Mouse (Mus musculus) layer of hippocampus, adult 2 months (tissue): ENCODE measurements at regions not wholly inside any gene's neighbourhood (a gene's known extent, or its start where the extent isn't known, plus 50 kb on each side); places are given as distances from the start of the nearest gene placed in this dataset.

Experiments used
- DNase-seq, 2 experiments: peaks; one replicate each; pipeline ENCODE4 v3.0.0; 2022; ENCODE audit warnings: low spot score in 2 of 2
- H3K27ac ChIP-seq: fragments of 200-600 bp; 2 replicates; pipeline ENCODE4 v1.8.1; 2022
- H3K4me3 ChIP-seq: fragments of 200-600 bp; 2 replicates; pipeline ENCODE4 v1.8.1; 2022; ENCODE audit warnings: mild to moderate bottlenecking
- CTCF ChIP-seq: fragments of 200-600 bp; conservative IDR thresholded peaks from 2 replicates; pipeline ENCODE4 v1.8.1; 2022; ENCODE audit warnings: antibody characterized with exemption, mild to moderate bottlenecking, moderate library complexity

- DNase-seq, result no peak
- Histone ChIP-seq H3K27ac (no peak overlapping the region), H3K4me3 (no peak overlapping the region)
- no peak for TF ChIP-seq CTCF
These were observed 208.0 kb downstream of the Papss1 start for GRCm38 (mm10) chr3:131772593-131772992.

GRCm38 (mm10) chr3:131775431-131775830 is 210.9 kb downstream of the Papss1 start:
- DNase-seq, result no peak
- Histone ChIP-seq H3K27ac (no peak overlapping the region), H3K4me3 (no peak overlapping the region)
- no peak for TF ChIP-seq CTCF

- H3K27ac ChIP-seq, result no peak overlapping the region
- no peak overlapping the region for H3K4me3 ChIP-seq
- no peak for TF ChIP-seq CTCF
- DNase-seq, result no peak
These were observed 212.1 kb downstream of the Papss1 start for GRCm38 (mm10) chr3:131776650-131777049.

GRCm38 (mm10) chr3:131779803-131780202 is 215.2 kb downstream of the Papss1 start:
- DNase-seq, result no peak

GRCm38 (mm10) chr3:131785524-131785923 is 221.0 kb downstream of the Papss1 start:
- DNase-seq, result no peak
- TF ChIP-seq CTCF, result no peak
- H3K4me3 ChIP-seq, result no peak overlapping the region
- H3K27ac ChIP-seq, result no peak overlapping the region

More at GRCm38 (mm10) chr3:131779803-131780202, 215.2 kb downstream of the Papss1 start:
- TF ChIP-seq CTCF, result no peak
- Histone ChIP-seq H3K27ac (no peak overlapping the region), H3K4me3 (no peak overlapping the region)

- Histone ChIP-seq H3K27ac (no peak overlapping the region), H3K4me3 (no peak overlapping the region)
- TF ChIP-seq CTCF, result no peak
- DNase-seq, result no peak
These were observed 223.8 kb downstream of the Papss1 start for GRCm38 (mm10) chr3:131788321-131788720.

GRCm38 (mm10) chr3:131789177-131789576 is 224.6 kb downstream of the Papss1 start:
- peak in 1 of 2 experiments; percentile 7 for DNase-seq
- Histone ChIP-seq H3K27ac (no peak overlapping the region), H3K4me3 (no peak overlapping the region)
- no peak for TF ChIP-seq CTCF

GRCm38 (mm10) chr3:131794056-131794455 is 229.5 kb downstream of the Papss1 start:
- Histone ChIP-seq H3K4me3 (no peak overlapping the region), H3K27ac (no peak overlapping the region)
- no peak for DNase-seq
- TF ChIP-seq CTCF, result no peak

GRCm38 (mm10) chr3:131795108-131796005 is 230.8 kb downstream of the Papss1 start:
- Histone ChIP-seq H3K27ac (no peak overlapping the region), H3K4me3 (no peak overlapping the region)
- TF ChIP-seq CTCF, result no peak
- no peak for DNase-seq

- TF ChIP-seq CTCF, result no peak
- DNase-seq, result no peak
- Histone ChIP-seq H3K27ac (no peak overlapping the region), H3K4me3 (no peak overlapping the region)
These were observed 235.2 kb downstream of the Papss1 start for GRCm38 (mm10) chr3:131799774-131800173.

GRCm38 (mm10) chr3:131801551-131801950 is 237.0 kb downstream of the Papss1 start:
- TF ChIP-seq CTCF, result no peak
- DNase-seq, result no peak
- H3K27ac ChIP-seq, result no peak overlapping the region
- H3K4me3 ChIP-seq, result no peak overlapping the region

- Histone ChIP-seq H3K4me3 (no peak overlapping the region), H3K27ac (no peak overlapping the region)
- no peak for TF ChIP-seq CTCF
- DNase-seq, result no peak
These were observed 238.3 kb downstream of the Papss1 start for GRCm38 (mm10) chr3:131802841-131803240.

- TF ChIP-seq CTCF, result no peak
- DNase-seq, result peak; percentile 19 to 26
- H3K27ac ChIP-seq, result no peak overlapping the region
These were observed 243.6 kb downstream of the Papss1 start for GRCm38 (mm10) chr3:131808127-131808526.

GRCm38 (mm10) chr3:131812968-131813367 is 248.4 kb downstream of the Papss1 start:
- peak; percentile 75 for TF ChIP-seq CTCF
- DNase-seq, result peak; percentile 23 to 37
- Histone ChIP-seq H3K27ac (no peak overlapping the region), H3K4me3 (no peak overlapping the region)

More at GRCm38 (mm10) chr3:131808127-131808526, 243.6 kb downstream of the Papss1 start:
- no peak overlapping the region for H3K4me3 ChIP-seq
